Mouse (Mus musculus) CH12.LX (cell line): ENCODE measurements at regions not wholly inside any gene's neighbourhood (a gene's known extent, or its start where the extent isn't known, plus 50 kb on each side); places are given as distances from the start of the nearest gene placed in this dataset.

Source experiments
- DNase-seq: peaks from one replicate; pipeline ENCODE4 v3.0.0-alpha.2; 2013; ENCODE audit errors: extremely low read depth
- H3K27ac ChIP-seq: 2 replicates; pipeline ENCODE4 v1.5.1; 2012; ENCODE audit warnings: low read depth, mild to moderate bottlenecking, control low read depth, moderate library complexity; ENCODE audit not compliant: insufficient read depth
- H3K27me3 ChIP-seq: replicated peaks from 2 replicates; pipeline ENCODE3; 2012; ENCODE audit warnings: inconsistent platforms
- H3K36me3 ChIP-seq, 2 experiments: replicated peaks in 1 of 2; 2 replicates each; pipeline versions ENCODE3 to v1.6.1; 2012; ENCODE audit warnings: inconsistent platforms in 1 of 2, low read length in 1 of 2, mild to moderate bottlenecking in 1 of 2, mixed read lengths in 1 of 2, moderate library complexity in 1 of 2; ENCODE audit not compliant: control insufficient read depth in 1 of 2, insufficient read depth in 1 of 2
- H3K4me1 ChIP-seq, 2 experiments: 2 replicates each; pipeline ENCODE4 v1.6.1; 2012; ENCODE audit warnings: inconsistent platforms in 1 of 2, moderate library complexity in 1 of 2; ENCODE audit not compliant: insufficient read depth in 2 of 2, control insufficient read depth in 1 of 2
- H3K4me2 ChIP-seq: 2 replicates; pipeline ENCODE4 v1.6.1; 2012; ENCODE audit warnings: low read depth, mild to moderate bottlenecking, control low read depth; ENCODE audit not compliant: poor library complexity, insufficient read depth, severe bottlenecking
- H3K4me3 ChIP-seq, 3 experiments: fragments of 150-350 bp in 1 of 3; sonication (generic) in 1 of 3; replicated peaks in 1 of 3; 2 replicates each; pipeline versions ENCODE3 to v1.5.1; 2011 to 2012; ENCODE audit warnings: low read depth in 2 of 3, low read length in 2 of 3, mild to moderate bottlenecking in 2 of 3, moderate library complexity in 2 of 3, control low read depth in 1 of 3, improper control_type of control experiment in 1 of 3, inconsistent platforms in 1 of 3, mixed read lengths in 1 of 3; ENCODE audit not compliant: poor library complexity in 1 of 3
- H3K79me2 ChIP-seq: replicated peaks from 2 replicates; pipeline ENCODE4 v1.6.1; 2012; ENCODE audit warnings: mild to moderate bottlenecking, moderate library complexity; ENCODE audit not compliant: control insufficient read depth, poor library complexity, insufficient read depth, severe bottlenecking; ENCODE audit errors: extremely low read depth
- H3K9ac ChIP-seq: 2 replicates; pipeline ENCODE4 v1.6.1; 2012; ENCODE audit warnings: low read depth, mild to moderate bottlenecking, control low read depth, moderate library complexity; ENCODE audit not compliant: insufficient read depth
- H3K9me3 ChIP-seq: replicated peaks from 2 replicates; pipeline ENCODE3; 2012; ENCODE audit warnings: low read length, inconsistent platforms, mixed read lengths
- BHLHE40 ChIP-seq: IDR thresholded peaks from 2 replicates; pipeline ENCODE4 v1.6.1; 2011; ENCODE audit warnings: mild to moderate bottlenecking, low read depth, low read length, improper control_type of control experiment
- CHD1 ChIP-seq: IDR thresholded peaks from 2 replicates; pipeline ENCODE4 v1.6.1; 2012; ENCODE audit warnings: low read depth, low read length, improper control_type of control experiment, inconsistent platforms
- CHD2 ChIP-seq: IDR thresholded peaks from 2 replicates; pipeline ENCODE4 v1.6.1; 2011; ENCODE audit warnings: low read length, improper control_type of control experiment
- ELF1 ChIP-seq: IDR thresholded peaks from 2 replicates; pipeline ENCODE4 v1.6.1; 2014; ENCODE audit warnings: low read depth, mild to moderate bottlenecking, inconsistent platforms, low read length, improper control_type of control experiment
- EP300 ChIP-seq: IDR thresholded peaks from 2 replicates; pipeline ENCODE4 v1.6.1; 2011; ENCODE audit warnings: low read length, improper control_type of control experiment
- HCFC1 ChIP-seq: IDR thresholded peaks from 2 replicates; pipeline ENCODE4 v1.6.1; 2012; ENCODE audit warnings: low read depth, mild to moderate bottlenecking, inconsistent platforms, low read length, improper control_type of control experiment
- JUN ChIP-seq: IDR thresholded peaks from 2 replicates; pipeline ENCODE4 v1.6.1; 2011; ENCODE audit warnings: low read depth, mild to moderate bottlenecking, low read length, improper control_type of control experiment, moderate library complexity; ENCODE audit not compliant: insufficient read depth
- MAZ ChIP-seq: IDR thresholded peaks from 2 replicates; pipeline ENCODE4 v1.6.1; 2012; ENCODE audit warnings: low read depth, mild to moderate bottlenecking, inconsistent platforms, low read length, improper control_type of control experiment, moderate library complexity
- RAD21 ChIP-seq: IDR thresholded peaks from 2 replicates; pipeline ENCODE4 v1.6.1; 2011; ENCODE audit warnings: low read depth, mild to moderate bottlenecking, low read length, improper control_type of control experiment, moderate library complexity
- SIN3A ChIP-seq: IDR thresholded peaks from 2 replicates; pipeline ENCODE4 v1.6.1; 2012; ENCODE audit warnings: low read length, improper control_type of control experiment, inconsistent platforms
- SMC3 ChIP-seq: IDR thresholded peaks from 2 replicates; pipeline ENCODE4 v1.6.1; 2011; ENCODE audit warnings: low read depth, low read length, improper control_type of control experiment
- USF1 ChIP-seq: IDR thresholded peaks from 2 replicates; pipeline ENCODE4 v1.6.1; 2014; ENCODE audit warnings: low read depth, mild to moderate bottlenecking, inconsistent platforms, low read length, improper control_type of control experiment
- USF2 ChIP-seq: conservative IDR thresholded peaks from 2 replicates; pipeline ENCODE4 v1.6.1; 2011; ENCODE audit warnings: low read depth, low read length, improper control_type of control experiment
- ZC3H11A ChIP-seq: IDR thresholded peaks from 2 replicates; pipeline ENCODE4 v1.6.1; 2012; ENCODE audit warnings: low read depth, mild to moderate bottlenecking, inconsistent platforms, low read length, improper control_type of control experiment
- ZKSCAN1 ChIP-seq: IDR thresholded peaks from 2 replicates; pipeline ENCODE4 v1.6.1; 2012; ENCODE audit warnings: low read depth, inconsistent platforms, low read length, improper control_type of control experiment, borderline replicate concordance
- ZNF384 ChIP-seq: IDR thresholded peaks from 2 replicates; pipeline ENCODE4 v1.6.1; 2012; ENCODE audit warnings: low read depth, low read length, improper control_type of control experiment, inconsistent platforms
- dilution Hi-C: fragments of 300-500 bp; cut with MboI; formaldehyde crosslinking; loops from 2 replicates; pipeline ENCODE4 v1.14.3; 2020; ENCODE audit warnings: low sequenced_read_pairs; ENCODE audit not compliant: extremely low pct_unique_long_range_greater_than_20kb, extremely low pct_ligation_motif_present
- in situ Hi-C: fragments of 300-500 bp; cut with MboI; formaldehyde crosslinking; loops from 3 replicates; pipeline ENCODE4 v1.14.3; 2019; ENCODE audit warnings: low sequenced_read_pairs, low pct_ligation_motif_present, low pct_unique_long_range_greater_than_20kb, mixed read lengths

DNA sequence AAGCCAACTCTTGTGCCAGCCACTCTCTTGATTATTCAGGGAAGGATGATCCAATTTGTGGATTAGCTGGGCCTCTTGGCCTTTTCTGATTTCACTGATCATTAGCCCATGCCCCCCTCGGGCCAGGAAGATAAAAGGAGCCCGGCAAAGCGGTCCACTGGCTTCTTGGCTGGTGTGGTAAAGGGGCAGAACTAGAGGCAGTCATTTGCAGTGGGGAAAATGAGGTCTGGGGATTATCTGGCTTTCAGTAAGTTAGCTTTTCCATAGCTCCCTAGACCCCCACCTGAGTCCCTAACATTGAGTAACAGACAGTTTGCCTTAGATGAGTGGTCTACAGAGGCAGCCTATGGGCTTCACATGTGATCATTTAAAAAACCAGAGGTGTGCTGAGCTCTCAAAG, 163.7 kb downstream of the Insig2 start:
- no peak overlapping the region for H3K4me3 ChIP-seq
- H3K79me2 ChIP-seq, result no peaks in the 10 kb centered on the region
- H3K36me3 ChIP-seq, result no peaks in the 10 kb centered on the region
- H3K9me3 ChIP-seq, result no peaks in the 10 kb centered on the region
- H3K4me1 ChIP-seq, result no peaks in the 10 kb centered on the region
- H3K27me3 ChIP-seq, result no peaks in the 10 kb centered on the region
- no peak for TF ChIP-seq RAD21
- TF ChIP-seq BHLHE40, result no peak
- no peak for TF ChIP-seq HCFC1
- TF ChIP-seq ELF1, result no peak
- dilution Hi-C loops, result no loop called here
- H3K4me2 ChIP-seq, result no peak overlapping the region
- in situ Hi-C loops, result no loop called here
- H3K27ac ChIP-seq, result no peak overlapping the region
- no peak for DNase-seq
- H3K9ac ChIP-seq, result no peak overlapping the region

DNA sequence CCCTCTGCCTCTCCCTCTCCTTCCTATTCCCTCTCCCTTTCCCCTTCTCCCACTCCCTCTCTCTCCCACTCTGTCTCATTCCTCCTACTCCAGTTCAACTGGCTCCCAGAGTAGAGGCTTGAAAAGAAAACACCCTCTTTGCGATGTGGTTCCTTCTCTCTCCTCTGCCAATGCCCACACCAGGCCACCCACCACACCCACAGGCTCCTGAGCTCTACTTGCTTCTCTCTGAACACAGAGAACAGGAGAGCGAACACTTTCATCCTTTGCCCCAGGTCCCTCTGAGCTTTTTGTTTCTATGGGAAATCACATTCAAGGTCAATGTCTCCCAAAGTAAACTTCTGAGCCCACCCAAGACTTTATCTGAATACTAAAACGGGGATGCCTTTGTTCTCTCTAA, 155.8 kb downstream of the Insig2 start:
- Histone ChIP-seq H3K79me2 (no peaks in the 10 kb centered on the region), H3K27ac (no peak overlapping the region), H3K27me3 (no peaks in the 10 kb centered on the region), H3K4me1 (no peaks in the 10 kb centered on the region), H3K4me2 (no peak overlapping the region), H3K4me3 (no peak overlapping the region), H3K36me3 (no peaks in the 10 kb centered on the region), H3K9me3 (no peaks in the 10 kb centered on the region), H3K9ac (no peak overlapping the region)
- TF ChIP-seq ZKSCAN1, result no peak
- no peak for TF ChIP-seq MAZ
- TF ChIP-seq SIN3A, result no peak
- TF ChIP-seq ZC3H11A, result no peak
- TF ChIP-seq BHLHE40, result no peak
- TF ChIP-seq EP300, result no peak
- TF ChIP-seq SMC3, result no peak
- TF ChIP-seq JUN, result no peak
- no peak for TF ChIP-seq RAD21
- TF ChIP-seq USF1, result no peak
- TF ChIP-seq CHD2, result no peak
- TF ChIP-seq CHD1, result no peak
- no peak for TF ChIP-seq ZNF384
- no peak for TF ChIP-seq USF2
- dilution Hi-C loops, result no loop called here
- no peak for DNase-seq
- in situ Hi-C loops, result loop anchor here (5.0 kb wide), 1 partner anchor 584 kb away; no protein-coding TSS in a partner anchor
